Mouse (Mus musculus) embryonic fibroblast, embryonic 13.5 days (primary cell): ENCODE results near the gene Zfp266.

Source experiments
- CTCF ChIP-seq: IDR thresholded peaks from 2 replicates; pipeline ENCODE4 v1.5.1; 2011; ENCODE audit warnings: mild to moderate bottlenecking, control low read depth, low read length, moderate library complexity, borderline replicate concordance; ENCODE audit not compliant: insufficient read depth
- POLR2A ChIP-seq: IDR thresholded peaks from 2 replicates; pipeline ENCODE4 v1.6.1; 2011; ENCODE audit warnings: low read depth, mild to moderate bottlenecking, control low read depth, low read length, moderate library complexity

- TF ChIP-seq CTCF = no peak
- no peak for TF ChIP-seq POLR2A
These were observed 10.9 kb downstream of the Zfp266 start for GRCm38 (mm10) chr9:20510346-20510745.
